Comparison of ENCODE assay signal across 7 mouse cellular contexts in genomic region chr1:91494457-91495140, GRCm38 (mm10). TPM values are rescaled to one million over a fixed set of nuclear protein-coding genes. Genes with fewer than 3 reads are reported as not detected.
DNase-seq lines count a peak whose midpoint lies in the region; ATAC-seq lines count a peak whose summit lies in the region.

Traf3ip1 (plus strand) TSS chr1:91494647.

- no peaks in the 10 kb centered on the region for H3K9me3 ChIP-seq in embryonic facial prominence, embryonic 10.5 days
- H3K9me3 ChIP-seq in limb, embryonic 11.5 days (ENCODE audit: control insufficient read depth, low read length) = no peaks in the 10 kb centered on the region
- H3K9me3 ChIP-seq in midbrain, embryonic 14.5 days (ENCODE audit: control insufficient read depth, low read length) = no peaks in the 10 kb centered on the region

- peak within 1 kb of the TSS; percentile 58 for H3K4me2 ChIP-seq in limb, embryonic 11.5 days (ENCODE audit: low read depth, severe bottlenecking)
- peak within 1 kb of the TSS; percentile 79 for H3K4me2 ChIP-seq in midbrain, embryonic 14.5 days (ENCODE audit: low read length)

- ATAC-seq in limb, embryonic 11.5 days (ENCODE audit: insufficient number of reproducible peaks, low FRiP score, low TSS enrichment, low read depth) = peak; percentile 92
- peak; percentile 98 for ATAC-seq in midbrain, embryonic 14.5 days (ENCODE audit: low FRiP score, low TSS enrichment)

- peaks cover 24% of the 10 kb centered on the region for H3K4me1 ChIP-seq in embryonic facial prominence, embryonic 10.5 days
- peaks cover 6% of the 10 kb centered on the region; the same call in 1 of the 2 replicates for H3K4me1 ChIP-seq in limb, embryonic 11.5 days (ENCODE audit: control insufficient read depth, insufficient read depth, low read length)
- H3K4me1 ChIP-seq in midbrain, embryonic 14.5 days (ENCODE audit: control insufficient read depth, insufficient read depth, low read length) = peaks cover 8% of the 10 kb centered on the region

- peak within 1 kb of the TSS; percentile 83 for H3K27ac ChIP-seq in embryonic facial prominence, embryonic 10.5 days (replicated peaks)
- no peak within 1 kb of the TSS for H3K27ac ChIP-seq in limb, embryonic 11.5 days (replicated peaks; ENCODE audit: low read depth, low read length)
- H3K27ac ChIP-seq in midbrain, embryonic 14.5 days (replicated peaks; ENCODE audit: low read depth, low read length) = no peak within 1 kb of the TSS; the same call in 1 of the 2 replicates

- H3K9ac ChIP-seq in limb, embryonic 11.5 days (ENCODE audit: low read length) = peak within 1 kb of the TSS; percentile 85
- H3K9ac ChIP-seq in midbrain, embryonic 14.5 days (replicated peaks; ENCODE audit: low read length) = peak within 1 kb of the TSS; percentile 84

- under 1% methylated on average over 79 of the region's 79 CpGs for WGBS in embryonic facial prominence, embryonic 10.5 days
- WGBS in limb, embryonic 11.5 days = under 1% methylated on average over 75 of the region's 79 CpGs
- under 1% methylated on average over 79 of the region's 79 CpGs for WGBS in midbrain, embryonic 14.5 days

- DNase-seq in adrenal gland, postnatal 10 days = peak; percentile 97
- peak; percentile 96 for DNase-seq in embryonic facial prominence, embryonic 10.5 days (ENCODE audit: low spot score)
- peak; percentile 99 for DNase-seq in heart, adult 11 months
- peak; percentile 93 for DNase-seq in kidney, adult 18-20 months
- peak; percentile 94 for DNase-seq in limb, embryonic 11.5 days (ENCODE audit: low spot score)
- DNase-seq in midbrain, embryonic 14.5 days = peak; percentile 97
- DNase-seq in spleen, adult 18-20 months = peak; percentile 88 to 90

- H3K27me3 ChIP-seq in embryonic facial prominence, embryonic 10.5 days (replicated peaks; ENCODE audit: low read depth, poor library complexity, severe bottlenecking) = peaks cover 8% of the 10 kb centered on the region
- H3K27me3 ChIP-seq in limb, embryonic 11.5 days (ENCODE audit: control insufficient read depth, insufficient read depth, low read length) = no peaks in the 10 kb centered on the region
- H3K27me3 ChIP-seq in midbrain, embryonic 14.5 days (ENCODE audit: control insufficient read depth, insufficient read depth, low read length) = no peaks in the 10 kb centered on the region

- peaks cover 11% of the 10 kb centered on the region for H3K36me3 ChIP-seq in embryonic facial prominence, embryonic 10.5 days (replicated peaks)
- H3K36me3 ChIP-seq in limb, embryonic 11.5 days (ENCODE audit: control insufficient read depth, insufficient read depth, low read length) = no peaks in the 10 kb centered on the region
- peaks cover 4% of the 10 kb centered on the region; the same call in 1 of the 2 replicates for H3K36me3 ChIP-seq in midbrain, embryonic 14.5 days (ENCODE audit: control insufficient read depth, insufficient read depth, low read length)

- H3K4me3 ChIP-seq in embryonic facial prominence, embryonic 10.5 days = peak within 1 kb of the TSS; percentile 93
- peak within 1 kb of the TSS; percentile 94 for H3K4me3 ChIP-seq in limb, embryonic 11.5 days (ENCODE audit: low read depth, low read length)
- peak within 1 kb of the TSS; percentile 85 for H3K4me3 ChIP-seq in midbrain, embryonic 14.5 days (replicated peaks; ENCODE audit: low read depth, low read length)

RNA-seq across cellular contexts. Expression of gene Traf3ip1, which starts in this region (rescaled TPM):
- total RNA-seq in adrenal gland, postnatal 10 days (2021) = 1 to 10 TPM; 8.0 to 9.1 TPM
- polyA plus RNA-seq in embryonic facial prominence, embryonic 10.5 days (2016; fragmentation: Nextera tagmentation; extraction: Ambion mirVana) = 12.4 and 14.1 TPM in 2 replicates
- 8.3 and 8.9 TPM in 2 replicates for polyA plus RNA-seq in limb, embryonic 11.5 days (2014; fragmentation: Nextera tagmentation; extraction: Ambion mirVana)
- polyA plus RNA-seq in midbrain, embryonic 14.5 days (2014; fragmentation: Nextera tagmentation; extraction: Ambion mirVana) = 8.6 and 9.2 TPM in 2 replicates
